Mouse (Mus musculus) neural tube, embryonic 13.5 days (tissue): Measurements from ENCODE around the gene Ttc7. TPM values are rescaled to one million over a fixed set of nuclear protein-coding genes. Genes with fewer than 3 reads are reported as not detected.

Source experiments
- ATAC-seq: fragments of 200-750 bp; cut with Nextera tagmentation; 2 replicates; pipeline ENCODE4 v1.8.0; 2017; ENCODE audit warnings: low read depth, mild to moderate bottlenecking, moderate TSS enrichment, moderate library complexity
- H3K27ac ChIP-seq: fragments of 300-500 bp; sonication (generic); replicated peaks from 2 replicates; pipeline ENCODE4 v1.5.1; 2015; ENCODE audit warnings: moderate library complexity, mild to moderate bottlenecking, inconsistent platforms
- H3K27me3 ChIP-seq: fragments of 300-500 bp; sonication (generic); 2 replicates; pipeline ENCODE4 v1.6.1; 2015; ENCODE audit warnings: mild to moderate bottlenecking, inconsistent platforms
- H3K36me3 ChIP-seq: fragments of 300-500 bp; sonication (generic); 2 replicates; pipeline ENCODE4 v1.6.1; 2015; ENCODE audit warnings: mild to moderate bottlenecking, inconsistent platforms
- H3K4me1 ChIP-seq: fragments of 300-500 bp; sonication (generic); replicated peaks from 2 replicates; pipeline ENCODE4 v1.6.1; 2015; ENCODE audit warnings: inconsistent platforms
- H3K4me2 ChIP-seq: fragments of 300-500 bp; sonication (generic); 2 replicates; pipeline ENCODE4 v1.6.1; 2015; ENCODE audit warnings: inconsistent platforms, mild to moderate bottlenecking, moderate library complexity
- H3K4me3 ChIP-seq: fragments of 300-500 bp; sonication (generic); 2 replicates; pipeline ENCODE4 v1.5.1; 2015; ENCODE audit warnings: mild to moderate bottlenecking, inconsistent platforms
- H3K9ac ChIP-seq: fragments of 300-500 bp; sonication (generic); 2 replicates; pipeline ENCODE4 v1.6.1; 2015; ENCODE audit warnings: moderate library complexity, mild to moderate bottlenecking, inconsistent platforms
- H3K9me3 ChIP-seq: fragments of 300-500 bp; sonication (generic); 2 replicates; pipeline ENCODE4 v1.6.1; 2016; ENCODE audit warnings: inconsistent platforms
- WGBS: fragments of 180-500 bp; shearing (Covaris S2); methylation state at CpG from one replicate; pipeline ENCODE4 v1.1.7; 2015; 5-methylcytosine and 5-hydroxymethylcytosine counted together
- polyA plus RNA-seq: library from polyadenylated mRNA; unstranded; fragments of >200 nt; fragmentation: Nextera tagmentation; extraction: Ambion mirVana; gene quantifications from 2 replicates; pipeline ENCODE4 v1.2.1, GENCODE M21; 2015

The Ttc7 gene
- polyA plus RNA-seq, 1 experiment from 2014 or later: 4.9 TPM

DNA sequence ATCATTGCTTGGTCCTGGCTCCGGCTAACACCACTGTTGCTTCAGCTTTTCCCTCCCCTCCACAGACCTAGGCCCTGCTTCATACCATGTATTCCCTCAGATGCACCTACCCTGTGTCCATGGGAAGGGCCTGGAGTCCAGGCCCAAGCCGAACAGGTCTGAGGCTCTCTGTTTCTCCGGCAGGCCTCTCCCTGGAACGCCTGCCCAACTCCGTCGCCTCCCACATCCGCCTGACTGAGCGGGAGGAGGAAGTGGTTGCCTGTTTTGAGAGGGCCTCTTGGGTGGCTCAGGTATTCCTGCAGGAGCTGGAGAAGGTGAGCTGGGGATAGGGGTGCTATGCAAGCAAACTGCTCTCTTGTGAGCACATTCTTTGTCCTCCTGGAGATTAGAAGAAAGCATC lies 24.1 kb downstream of the Ttc7 start:
- WGBS: 86% methylated on average over 8 of the region's 8 CpGs

DNA sequence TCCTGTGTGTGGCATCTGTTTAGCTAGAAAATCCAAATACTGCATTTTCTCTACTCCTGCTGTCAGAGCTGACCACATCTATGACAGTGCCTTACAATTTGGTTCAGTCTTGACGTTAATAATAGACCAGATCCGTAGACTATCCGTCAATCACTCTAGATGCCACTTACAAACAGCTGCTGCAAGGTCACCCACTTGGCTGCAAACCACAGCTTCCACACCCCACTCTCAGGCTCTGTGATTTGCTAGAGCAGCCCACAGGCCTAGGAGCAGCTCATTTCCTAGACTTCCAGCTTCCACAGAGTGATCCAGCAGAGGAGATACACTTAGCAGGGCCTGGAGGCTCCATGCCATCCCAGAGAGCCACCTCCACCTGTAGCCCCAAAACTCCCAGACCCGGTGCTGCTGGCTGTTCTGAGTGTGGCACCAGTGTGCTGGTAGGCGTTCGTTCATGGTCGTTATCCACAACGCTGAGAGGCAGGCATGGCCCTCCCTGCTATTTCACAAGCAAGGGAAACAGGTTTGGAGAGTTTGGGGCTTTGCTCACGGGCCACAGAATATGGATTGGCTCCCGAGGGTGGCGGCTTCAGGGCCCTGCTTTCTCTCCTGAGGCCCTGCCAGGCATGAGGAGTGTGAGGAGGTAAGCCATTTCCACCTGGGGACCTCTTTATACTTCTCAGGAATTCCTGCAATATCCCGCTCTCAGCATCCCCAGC lies 26.5 kb downstream of the Ttc7 start:
- Histone ChIP-seq H3K27ac (no peak overlapping the region), H3K4me3 (no peak overlapping the region), H3K4me2 (no peak overlapping the region), H3K4me1 (peaks cover 9% of the 10 kb centered on the region), H3K9me3 (no peaks in the 10 kb centered on the region), H3K27me3 (no peaks in the 10 kb centered on the region), H3K9ac (no peak overlapping the region), H3K36me3 (no peaks in the 10 kb centered on the region)
- 87% methylated on average over 12 of the region's 12 CpGs for WGBS
- no peak for ATAC-seq

More for the DNA sequence above, 24.1 kb downstream of the Ttc7 start:
- H3K27ac ChIP-seq: no peak overlapping the region
- no peaks in the 10 kb centered on the region for H3K27me3 ChIP-seq
- ATAC-seq: no peak
- H3K9me3 ChIP-seq: no peaks in the 10 kb centered on the region
- no peak overlapping the region for H3K9ac ChIP-seq
- no peak overlapping the region for H3K4me2 ChIP-seq
- no peaks in the 10 kb centered on the region for H3K36me3 ChIP-seq
- H3K4me1 ChIP-seq: no peaks in the 10 kb centered on the region
- H3K4me3 ChIP-seq: no peak overlapping the region

DNA sequence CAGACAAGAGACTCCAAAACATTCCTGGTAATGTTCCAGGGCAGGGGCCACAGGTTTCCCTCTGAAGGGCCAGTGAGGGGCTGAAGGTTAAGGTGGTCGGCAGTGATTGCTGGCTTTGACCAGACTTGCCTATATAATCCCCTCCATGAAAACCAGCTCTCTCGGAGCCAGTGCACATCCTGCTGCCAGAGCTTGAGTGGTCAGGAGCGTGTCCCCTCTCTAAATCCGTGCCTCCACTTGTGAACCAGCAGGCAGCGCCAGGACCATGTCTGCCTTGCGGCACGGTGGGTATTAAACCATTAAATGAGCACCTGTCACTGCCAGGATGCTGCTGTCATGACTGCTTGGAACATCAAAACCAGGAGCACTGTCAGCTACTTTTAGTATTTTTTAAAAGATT lies 27.8 kb downstream of the Ttc7 start:
- no peak overlapping the region for H3K27ac ChIP-seq
- H3K36me3 ChIP-seq: no peaks in the 10 kb centered on the region
- no peaks in the 10 kb centered on the region for H3K9me3 ChIP-seq
- no peaks in the 10 kb centered on the region for H3K27me3 ChIP-seq
- H3K9ac ChIP-seq: no peak overlapping the region
- no peak overlapping the region for H3K4me2 ChIP-seq
- H3K4me1 ChIP-seq: peaks cover 16% of the 10 kb centered on the region
- no peak for ATAC-seq
- no peak overlapping the region for H3K4me3 ChIP-seq
- 87% methylated on average over 7 of the region's 7 CpGs for WGBS

DNA sequence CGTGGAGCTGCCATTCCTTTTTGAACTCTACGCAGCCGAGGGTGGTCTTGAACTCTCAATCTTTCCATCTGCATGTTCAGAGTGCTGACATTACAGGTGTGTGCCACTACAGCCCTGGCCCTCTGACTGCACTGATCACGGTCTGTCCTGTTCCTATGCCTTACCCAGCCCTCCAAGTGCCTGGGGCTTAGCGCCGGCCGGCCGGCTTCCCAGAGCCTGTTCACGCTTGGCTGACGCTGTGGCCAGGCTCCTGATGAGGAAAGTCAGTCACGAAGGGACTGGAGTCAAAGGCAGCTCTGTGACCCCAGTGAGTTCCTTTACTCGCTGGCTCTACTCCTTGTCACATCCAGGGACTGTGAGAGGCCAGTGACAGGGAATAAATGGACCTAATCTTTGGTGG lies 29.7 kb downstream of the Ttc7 start:
- Histone ChIP-seq H3K9me3 (no peaks in the 10 kb centered on the region), H3K4me2 (no peak overlapping the region), H3K4me3 (no peak overlapping the region), H3K4me1 (peaks cover 16% of the 10 kb centered on the region), H3K9ac (no peak overlapping the region), H3K27ac (no peak overlapping the region), H3K36me3 (no peaks in the 10 kb centered on the region), H3K27me3 (no peaks in the 10 kb centered on the region)
- ATAC-seq: no peak
- 47% methylated on average over 12 of the region's 12 CpGs for WGBS

DNA sequence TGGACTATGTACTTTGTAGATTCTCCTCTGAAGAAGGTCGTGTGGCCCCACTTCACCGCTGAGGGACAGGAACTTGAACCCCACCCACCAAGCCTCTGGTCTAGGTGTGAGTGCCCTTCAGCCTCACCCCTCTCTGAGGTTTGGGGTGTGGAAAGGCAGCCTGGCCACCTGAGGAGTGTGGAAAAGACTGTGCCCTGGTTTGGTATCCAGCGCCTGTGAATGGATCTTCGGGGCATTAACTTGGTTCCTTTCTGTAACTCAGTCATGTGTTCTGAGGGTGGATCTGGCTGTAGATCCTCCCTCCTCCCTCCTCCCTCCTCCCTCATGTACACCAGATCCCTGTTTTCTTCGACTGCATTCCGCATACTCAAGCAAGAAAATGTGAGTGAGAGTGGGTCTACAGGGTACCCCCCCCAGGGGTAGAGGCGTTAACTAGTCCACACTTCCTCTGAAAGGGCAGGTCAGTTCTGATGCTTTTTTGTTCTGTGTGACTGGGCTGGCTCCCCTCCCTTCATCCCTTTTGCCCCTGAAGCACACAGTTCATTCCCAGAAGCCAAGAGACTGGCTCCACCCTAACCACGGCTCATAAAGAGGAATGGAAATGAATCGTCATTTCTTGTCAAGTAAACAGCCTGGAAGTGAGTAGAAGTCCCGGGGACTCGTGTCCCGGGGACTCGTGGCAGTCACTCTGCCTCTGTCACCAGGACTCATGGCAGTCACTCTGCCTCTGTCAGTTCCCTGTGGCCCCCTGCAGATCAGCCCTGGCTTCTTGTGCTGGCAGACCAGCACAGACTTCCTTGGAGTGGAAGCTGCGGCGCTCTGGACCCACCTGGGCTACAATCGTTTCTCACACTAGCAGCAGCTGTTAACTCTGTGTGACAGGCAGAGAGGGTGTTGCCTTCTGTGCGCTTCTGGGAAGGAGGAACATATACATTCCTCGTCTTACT lies 30.5 kb downstream of the Ttc7 start:
- no peak overlapping the region for H3K4me3 ChIP-seq
- H3K9ac ChIP-seq: no peak overlapping the region
- 64% methylated on average over 18 of the region's 18 CpGs for WGBS

DNA sequence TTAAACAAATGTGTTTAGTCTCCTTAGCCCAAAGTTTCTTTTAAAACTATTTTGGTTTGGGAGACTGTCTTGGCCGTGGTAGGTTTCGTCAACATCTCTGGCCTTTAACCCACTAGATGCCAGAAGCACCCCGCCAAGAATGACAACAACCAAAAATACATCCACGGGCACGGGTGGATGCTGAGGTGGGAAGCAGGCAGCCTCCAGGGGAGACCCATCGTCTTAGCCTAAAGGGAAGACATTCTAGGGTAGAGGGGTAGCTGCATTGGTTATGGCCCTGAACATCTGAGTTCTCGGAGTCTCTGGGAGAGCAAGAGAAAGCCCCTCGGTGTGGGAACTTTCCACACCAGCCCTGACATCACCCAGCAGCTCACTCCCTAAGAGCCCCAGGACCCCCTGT lies 31.4 kb downstream of the Ttc7 start:
- no peak overlapping the region for H3K4me2 ChIP-seq
- no peaks in the 10 kb centered on the region for H3K27me3 ChIP-seq
- no peak overlapping the region for H3K4me3 ChIP-seq
- H3K27ac ChIP-seq: no peak overlapping the region
- no peaks in the 10 kb centered on the region for H3K9me3 ChIP-seq
- 87% methylated on average over 8 of the region's 8 CpGs for WGBS
- H3K4me1 ChIP-seq: peaks cover 21% of the 10 kb centered on the region
- no peak overlapping the region for H3K9ac ChIP-seq
- no peaks in the 10 kb centered on the region for H3K36me3 ChIP-seq
- ATAC-seq: no peak

More for the DNA sequence above, 30.5 kb downstream of the Ttc7 start:
- no peak for ATAC-seq
- Histone ChIP-seq H3K4me1 (peaks cover 21% of the 10 kb centered on the region), H3K4me2 (no peak overlapping the region), H3K27ac (no peak overlapping the region), H3K36me3 (no peaks in the 10 kb centered on the region), H3K9me3 (no peaks in the 10 kb centered on the region), H3K27me3 (no peaks in the 10 kb centered on the region)

DNA sequence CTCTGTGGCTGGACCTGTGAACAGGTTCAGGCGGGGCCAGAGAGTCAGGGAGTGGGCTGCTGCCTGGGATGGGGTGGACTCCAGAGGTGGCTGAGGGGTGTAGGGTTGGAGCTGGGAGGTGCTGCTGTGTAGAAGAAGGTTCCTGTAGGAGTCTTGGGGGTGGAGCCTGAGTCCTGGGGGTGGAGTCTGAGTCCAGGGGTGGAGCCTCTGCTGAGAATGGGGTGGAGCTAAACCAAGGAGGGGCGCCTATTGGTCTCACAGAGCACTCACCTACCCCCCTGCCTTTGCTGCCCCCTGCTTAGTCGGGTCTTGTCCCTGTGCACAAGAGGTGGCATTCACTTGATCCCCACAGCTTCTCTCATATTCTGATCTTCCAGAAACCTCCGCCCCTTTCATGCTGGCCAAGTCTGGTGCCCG lies 31.9 kb downstream of the Ttc7 start:
- Histone ChIP-seq H3K4me3 (no peak overlapping the region), H3K4me1 (peaks cover 21% of the 10 kb centered on the region), H3K36me3 (no peaks in the 10 kb centered on the region), H3K27ac (no peak overlapping the region), H3K9me3 (no peaks in the 10 kb centered on the region), H3K9ac (no peak overlapping the region), H3K4me2 (no peak overlapping the region), H3K27me3 (no peaks in the 10 kb centered on the region)
- WGBS: 67% methylated on average over 5 of the region's 5 CpGs
- ATAC-seq: peak; percentile 52

DNA sequence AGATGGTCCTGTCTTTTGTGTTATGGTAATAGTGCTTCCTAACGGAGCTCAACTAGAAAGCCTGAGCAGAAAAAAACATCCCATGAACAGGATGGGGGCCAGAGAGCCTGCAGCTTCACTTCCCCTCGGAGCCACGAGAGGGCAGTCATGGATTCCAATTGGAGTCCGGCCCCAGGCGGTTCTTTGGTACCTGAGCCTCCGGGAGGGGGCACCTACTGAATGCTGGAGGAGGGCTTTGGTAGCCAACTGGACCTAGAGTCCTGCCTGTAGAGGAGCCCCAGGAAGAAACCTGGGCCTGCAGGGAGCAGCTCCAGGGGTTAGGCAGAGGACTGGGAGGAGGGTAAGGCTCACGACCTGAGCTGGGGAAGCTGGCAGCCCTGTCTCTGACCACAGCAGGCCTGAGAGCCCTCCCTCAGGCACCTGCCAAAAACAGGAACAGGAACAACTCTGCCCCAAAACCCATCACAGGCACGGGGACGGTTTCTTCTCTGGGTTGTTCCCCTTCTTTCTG lies 32.4 kb downstream of the Ttc7 start:
- ATAC-seq: peak; percentile 78
- peaks cover 21% of the 10 kb centered on the region for H3K4me1 ChIP-seq
- no peak overlapping the region for H3K9ac ChIP-seq
- H3K36me3 ChIP-seq: no peaks in the 10 kb centered on the region
- WGBS: 11% methylated on average over 9 of the region's 9 CpGs
- H3K27me3 ChIP-seq: no peaks in the 10 kb centered on the region
- H3K27ac ChIP-seq: no peak overlapping the region
- no peak overlapping the region for H3K4me3 ChIP-seq
- no peak overlapping the region for H3K4me2 ChIP-seq
- H3K9me3 ChIP-seq: no peaks in the 10 kb centered on the region

DNA sequence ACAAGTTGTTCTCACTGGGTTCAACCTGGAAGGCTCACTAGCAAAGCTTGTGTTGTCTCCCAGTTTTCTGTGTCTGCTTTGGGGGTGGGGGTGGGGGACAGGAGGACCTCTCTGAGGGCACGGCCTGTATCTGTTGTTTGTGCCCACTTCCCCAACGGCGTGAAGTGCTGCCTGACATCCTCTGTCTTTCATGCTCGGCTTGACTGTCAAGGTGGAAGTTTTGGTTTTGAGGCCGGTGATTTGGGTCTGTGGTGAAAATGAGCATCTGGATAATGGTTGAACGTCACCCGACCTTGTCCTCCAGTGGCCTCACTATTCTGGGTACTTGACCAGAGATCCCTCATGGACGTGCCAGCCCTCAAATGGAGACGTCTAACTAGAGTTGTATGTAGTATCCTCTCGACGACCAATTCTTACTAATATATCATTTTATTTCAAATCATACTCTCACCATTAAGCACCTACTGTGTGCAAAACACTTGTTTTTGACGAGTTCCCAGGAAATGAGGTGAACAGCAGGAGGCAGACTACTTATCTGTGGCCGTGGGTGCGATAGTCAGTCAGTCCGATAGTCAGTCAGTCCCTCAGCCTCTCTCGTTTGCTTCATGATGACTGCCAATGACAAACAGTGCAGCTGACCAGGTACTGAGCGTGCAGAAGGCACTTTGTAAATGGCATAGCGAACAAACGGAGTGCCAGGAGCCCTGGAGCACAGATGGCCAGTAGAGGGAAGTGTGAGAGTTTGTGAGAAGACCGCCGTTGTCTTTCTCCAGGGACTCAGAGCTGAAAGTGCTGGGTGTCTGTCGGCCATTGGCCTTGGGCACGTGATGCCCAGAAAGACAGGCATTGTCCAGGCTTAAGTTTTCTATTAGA lies 33.4 kb downstream of the Ttc7 start:
- 81% methylated on average over 23 of the region's 23 CpGs for WGBS
- Histone ChIP-seq H3K4me1 (peaks cover 21% of the 10 kb centered on the region), H3K4me2 (no peak overlapping the region), H3K27ac (no peak overlapping the region), H3K9ac (no peak overlapping the region), H3K9me3 (no peaks in the 10 kb centered on the region), H3K36me3 (no peaks in the 10 kb centered on the region), H3K4me3 (no peak overlapping the region), H3K27me3 (no peaks in the 10 kb centered on the region)
- ATAC-seq: no peak

DNA sequence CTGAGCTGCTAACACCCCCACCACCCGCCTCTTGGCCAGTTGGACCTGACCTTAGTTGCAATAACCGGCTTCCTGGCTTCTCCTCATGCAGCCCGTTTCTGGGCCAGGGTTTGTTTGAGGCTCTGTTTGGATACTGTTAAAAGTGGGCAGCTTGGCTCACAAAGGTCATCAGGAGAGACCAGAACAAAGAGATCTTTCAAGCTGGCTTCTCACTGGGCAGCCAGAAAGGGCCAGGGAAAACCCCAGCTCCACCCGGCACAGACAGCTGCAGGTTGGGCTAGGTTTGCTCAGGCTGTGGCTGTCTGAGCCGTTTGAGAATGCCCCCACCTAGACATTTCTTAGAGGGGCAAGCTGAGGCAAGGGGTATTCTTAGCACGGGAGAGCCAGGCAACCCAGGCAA lies 34.6 kb downstream of the Ttc7 start:
- WGBS: 38% methylated on average over 6 of the region's 6 CpGs
- no peak overlapping the region for H3K27ac ChIP-seq
- peaks cover 21% of the 10 kb centered on the region for H3K4me1 ChIP-seq
- H3K9ac ChIP-seq: no peak overlapping the region
- no peak overlapping the region for H3K4me2 ChIP-seq
- H3K4me3 ChIP-seq: no peak overlapping the region
- no peak for ATAC-seq
- no peaks in the 10 kb centered on the region for H3K36me3 ChIP-seq
- H3K27me3 ChIP-seq: no peaks in the 10 kb centered on the region
- peaks cover 3% of the 10 kb centered on the region; the same call in 1 of the 2 replicates for H3K9me3 ChIP-seq

DNA sequence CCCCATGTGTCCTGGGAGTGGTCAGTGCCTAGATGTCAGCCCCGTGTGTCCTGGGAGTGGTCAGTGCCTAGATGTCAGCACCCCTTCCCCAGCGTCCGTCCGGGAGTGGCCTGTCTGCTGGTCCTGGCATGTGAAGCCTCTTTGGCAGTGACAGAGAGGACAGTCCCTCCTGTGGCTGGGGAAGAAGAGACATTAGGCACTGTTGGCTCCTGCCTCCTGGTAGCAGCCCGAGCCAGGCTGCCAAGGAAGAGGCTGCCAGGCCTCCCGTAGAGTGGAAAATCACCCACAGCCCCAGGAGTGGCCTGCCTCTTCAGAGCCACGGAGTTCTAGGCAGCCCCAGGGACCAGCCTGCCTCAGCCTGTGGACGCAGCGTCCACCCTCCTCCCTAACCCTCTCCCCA lies 35.3 kb downstream of the Ttc7 start:
- Histone ChIP-seq H3K9me3 (peaks cover 3% of the 10 kb centered on the region; the same call in 1 of the 2 replicates), H3K4me2 (no peak overlapping the region), H3K9ac (no peak overlapping the region), H3K4me3 (no peak overlapping the region), H3K27me3 (no peaks in the 10 kb centered on the region), H3K27ac (no peak overlapping the region), H3K4me1 (peaks cover 20% of the 10 kb centered on the region), H3K36me3 (no peaks in the 10 kb centered on the region)
- WGBS: 65% methylated on average over 9 of the region's 9 CpGs
- ATAC-seq: no peak
